Mouse (Mus musculus) liver, adult 10 weeks (tissue): ENCODE measurements around the gene Pdk3. TPM values are rescaled to one million over a fixed set of nuclear protein-coding genes. Genes with fewer than 3 reads are reported as not detected.

ENCODE experiments used
- polyA plus RNA-seq: library from polyadenylated mRNA; stranded (reverse); fragments of 350-450 nt; fragmentation: Illumina TruSeq; extraction: RNeasy Lipid Tissue Mini Kit (QIAGEN cat#74804); gene quantifications from one replicate; pipeline ENCODE4 v1.2.3, GENCODE M21; 2014; ENCODE audit warnings: low read depth, low replicate concordance

Pdk3 gene
- polyA plus RNA-seq = 1.3 TPM

DNA sequence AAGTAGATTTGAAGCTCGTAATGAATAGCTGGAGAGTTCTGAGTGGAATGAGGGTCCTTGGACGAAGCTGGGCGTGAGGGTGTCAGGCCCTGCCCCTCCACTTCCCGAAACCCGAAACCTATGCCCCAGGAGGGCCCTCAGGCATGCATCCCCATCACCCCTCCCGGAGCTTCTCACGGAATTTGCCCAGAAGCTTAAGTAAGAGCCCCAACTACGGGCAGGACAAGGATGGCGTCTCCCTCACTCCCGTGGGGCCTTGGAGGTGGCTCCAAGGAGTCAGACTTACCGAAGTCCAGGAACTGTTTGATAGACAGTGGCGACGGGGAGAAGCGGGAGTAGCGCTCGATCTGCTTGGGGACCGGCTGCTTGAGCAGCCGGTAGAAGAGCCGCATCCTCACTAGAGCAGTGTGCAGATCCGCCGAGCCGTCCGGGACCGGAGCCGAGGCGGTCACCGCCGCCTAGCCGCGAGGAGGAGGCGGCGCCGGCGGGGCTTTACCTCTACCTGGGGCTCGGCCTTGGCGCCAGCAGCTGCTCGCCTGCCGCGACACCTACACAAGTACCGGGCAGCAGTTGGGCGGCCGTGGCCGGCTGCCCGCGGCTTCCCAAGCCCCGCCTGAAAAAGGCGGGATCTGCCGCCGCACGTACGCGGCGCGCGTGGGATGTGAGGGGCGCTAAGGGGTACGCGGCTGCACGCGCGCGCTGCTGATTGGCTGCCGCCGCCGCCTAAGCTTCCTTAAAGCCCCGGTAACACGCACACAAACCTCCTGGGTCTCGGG is at the start of gene Pdk3:
TSS of gene Pdk3 (minus strand) at position 641 of the 776 bp plus-strand sequence.

Other genes starting within 250 kb of the Pdk3 start
- 3.5 TPM for gene Pola1, start 200.0 kb downstream of the Pdk3 start, polyA plus RNA-seq
- gene Pcyt1b, start 177.3 kb downstream of the Pdk3 start, polyA plus RNA-seq = 0.66 TPM
- not detected for gene AU015836, start 136.5 kb upstream of the Pdk3 start, polyA plus RNA-seq